Mouse (Mus musculus): ENCODE results near the gene Cldn7.
"Not testable (repeated sequence)": the region's sequence is repeated elsewhere in the genome, so short reads cannot be mapped to it uniquely, and the experiment has no call there.

The Cldn7 gene

DNA sequence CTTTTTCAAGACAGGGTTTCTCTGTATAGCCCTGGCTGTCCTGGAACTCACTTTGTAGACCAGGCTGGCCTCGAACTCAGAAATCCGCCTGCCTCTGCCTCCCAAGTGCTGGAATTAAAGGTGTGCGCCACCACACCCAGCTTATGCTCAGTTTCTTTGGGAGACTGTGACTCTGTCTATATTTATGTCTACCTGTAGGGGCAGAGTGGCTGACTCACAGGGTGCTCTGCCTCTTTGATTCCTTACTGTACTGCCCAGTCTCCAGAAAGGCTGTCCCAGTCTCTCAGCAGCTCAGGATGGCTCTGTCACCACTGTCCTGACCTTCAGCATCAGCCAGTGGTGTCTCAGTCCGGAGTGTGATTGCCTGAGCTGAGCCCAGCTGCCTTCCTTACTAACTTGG, 9.0 kb upstream of the Cldn7 start:
- DNase-seq (ENCODE audit: low spot score in 2 of 2): not testable (repeated sequence)

DNA sequence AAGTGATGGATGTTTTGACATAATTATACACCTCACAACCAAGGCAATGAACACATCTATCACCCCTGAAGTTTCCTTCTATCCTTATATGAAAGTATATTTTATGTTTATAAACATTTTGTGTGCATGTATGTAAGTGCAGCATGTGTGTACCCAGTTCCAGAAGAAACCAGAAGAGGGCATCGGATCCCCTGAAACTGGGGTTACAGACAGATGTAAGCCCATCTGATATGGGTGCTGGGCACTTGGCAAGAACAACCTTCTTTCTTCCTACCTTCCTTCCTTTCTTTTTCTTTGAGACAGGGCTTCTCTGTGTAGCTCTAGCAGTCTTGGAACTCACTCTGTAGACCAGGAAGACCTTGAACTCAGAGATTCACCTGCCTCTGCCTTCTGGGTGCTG, 8.4 kb upstream of the Cldn7 start:
- no peak for DNase-seq (ENCODE audit: low spot score in 2 of 2)

DNA sequence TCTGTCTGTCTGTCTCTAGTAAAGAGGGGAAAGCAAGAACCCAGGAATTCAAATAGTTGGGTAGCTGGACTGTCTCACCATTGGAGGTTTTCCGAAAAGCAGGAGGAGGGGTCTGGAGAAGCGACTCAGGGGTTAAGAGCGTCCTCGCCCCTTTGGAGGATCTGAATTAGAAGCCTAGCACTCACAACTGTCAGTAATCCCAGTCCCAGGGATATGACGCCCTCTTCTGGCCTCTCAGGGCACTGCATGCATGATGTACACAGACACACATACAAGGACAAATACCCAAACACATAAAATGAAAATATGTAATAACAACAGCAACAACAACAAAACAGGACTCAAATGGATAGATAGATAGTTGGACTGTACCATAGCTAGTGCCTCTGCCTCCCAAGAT, 4.0 kb upstream of the Cldn7 start:
- DNase-seq (ENCODE audit: low spot score in 2 of 2): no peak

DNA sequence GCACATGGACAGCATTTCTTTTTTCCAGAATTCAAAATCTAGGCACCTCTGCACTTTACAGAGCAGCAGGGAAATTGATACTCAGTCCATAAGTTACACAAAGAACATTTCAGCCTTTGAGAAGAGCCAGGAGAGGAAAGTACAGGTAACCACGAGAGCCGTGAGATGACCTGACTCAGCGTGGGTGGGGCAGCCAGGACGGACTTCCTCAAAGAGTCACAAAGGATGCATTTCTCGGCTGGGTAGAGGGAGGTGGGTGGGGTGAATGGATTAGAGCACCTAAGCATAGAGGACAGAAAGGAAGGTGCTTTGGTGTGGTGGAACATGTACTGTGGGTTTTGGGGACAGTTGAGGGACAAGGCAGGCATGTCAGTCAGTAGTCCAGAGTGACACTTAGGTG, 2.7 kb upstream of the Cldn7 start:
- no peak for DNase-seq (ENCODE audit: low spot score in 2 of 2)

DNA sequence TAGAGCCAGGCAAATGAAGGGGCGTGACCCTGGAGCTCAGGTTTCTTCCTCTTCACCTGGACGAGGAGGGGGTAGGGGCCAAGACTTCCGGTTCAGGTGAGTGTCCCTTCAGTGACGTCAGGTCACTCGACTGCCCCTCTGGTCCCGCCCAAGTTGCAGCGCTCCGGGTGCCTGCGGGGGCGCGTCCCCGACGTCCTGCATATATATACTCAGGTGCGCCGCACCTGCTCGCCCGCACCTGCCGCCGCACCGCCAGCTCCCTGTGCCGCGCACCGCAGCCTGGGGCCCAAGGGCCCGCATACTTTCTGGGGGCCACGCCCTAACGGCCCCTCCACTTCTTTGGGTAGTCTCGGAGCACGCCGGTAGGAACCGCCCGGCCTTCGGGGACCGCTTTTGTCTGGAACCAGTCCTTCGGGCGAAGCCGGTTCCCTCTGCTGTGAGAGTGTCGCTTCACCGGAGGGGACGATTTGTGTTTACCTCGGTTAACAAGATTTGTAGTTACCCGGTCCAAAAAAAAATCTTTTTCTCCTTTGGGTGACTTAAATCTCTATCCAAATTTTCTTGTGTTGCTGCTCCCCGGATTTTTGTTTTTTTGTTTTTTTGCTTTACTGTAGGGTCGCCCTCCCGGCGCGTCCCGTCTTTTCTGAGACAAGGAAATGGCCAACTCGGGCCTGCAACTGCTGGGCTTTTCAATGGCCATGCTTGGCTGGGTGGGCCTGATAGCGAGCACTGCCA, 859 bp downstream of the Cldn7 start:
- DNase-seq (ENCODE audit: low spot score in 2 of 2): no peak

DNA sequence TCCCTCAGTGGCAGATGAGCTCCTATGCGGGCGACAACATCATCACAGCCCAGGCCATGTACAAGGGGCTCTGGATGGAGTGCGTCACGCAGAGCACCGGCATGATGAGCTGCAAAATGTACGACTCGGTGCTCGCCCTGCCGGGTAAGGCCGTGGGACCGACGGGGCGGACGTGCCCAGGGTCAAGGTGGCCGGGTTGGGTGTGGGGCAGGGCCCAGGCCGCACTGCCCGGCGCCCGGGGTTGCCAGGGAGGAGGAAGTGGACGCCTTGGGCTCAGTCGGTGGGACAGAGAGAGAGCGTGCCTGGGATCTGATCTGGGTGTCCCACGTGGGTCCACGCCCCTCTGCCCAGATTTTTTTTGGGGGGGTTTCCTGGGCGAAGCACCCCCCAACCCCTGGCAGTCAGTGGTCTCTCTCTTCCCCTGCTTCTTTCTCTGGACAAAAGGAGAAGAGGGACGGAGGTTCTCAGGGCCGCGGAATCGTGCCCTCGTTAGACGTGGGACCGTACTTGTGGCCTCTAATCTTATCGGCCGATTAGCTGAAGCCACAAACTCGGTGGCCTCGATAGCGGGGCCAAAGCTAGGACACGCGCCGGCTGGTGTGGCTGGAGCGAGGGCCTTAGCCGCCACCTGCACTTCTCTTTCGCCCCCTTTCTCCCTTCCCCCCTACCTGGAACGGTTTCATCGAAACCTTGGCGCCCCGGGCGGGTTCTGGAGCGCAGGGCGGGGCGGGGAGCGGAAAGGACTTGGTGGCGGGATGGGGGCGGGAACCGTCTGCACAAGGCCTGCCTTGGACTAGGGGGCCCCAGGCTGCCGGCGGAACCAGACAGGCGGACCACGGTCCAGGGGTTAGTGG, 1.7 kb downstream of the Cldn7 start:
- DNase-seq (ENCODE audit: low spot score in 2 of 2): no peak

DNA sequence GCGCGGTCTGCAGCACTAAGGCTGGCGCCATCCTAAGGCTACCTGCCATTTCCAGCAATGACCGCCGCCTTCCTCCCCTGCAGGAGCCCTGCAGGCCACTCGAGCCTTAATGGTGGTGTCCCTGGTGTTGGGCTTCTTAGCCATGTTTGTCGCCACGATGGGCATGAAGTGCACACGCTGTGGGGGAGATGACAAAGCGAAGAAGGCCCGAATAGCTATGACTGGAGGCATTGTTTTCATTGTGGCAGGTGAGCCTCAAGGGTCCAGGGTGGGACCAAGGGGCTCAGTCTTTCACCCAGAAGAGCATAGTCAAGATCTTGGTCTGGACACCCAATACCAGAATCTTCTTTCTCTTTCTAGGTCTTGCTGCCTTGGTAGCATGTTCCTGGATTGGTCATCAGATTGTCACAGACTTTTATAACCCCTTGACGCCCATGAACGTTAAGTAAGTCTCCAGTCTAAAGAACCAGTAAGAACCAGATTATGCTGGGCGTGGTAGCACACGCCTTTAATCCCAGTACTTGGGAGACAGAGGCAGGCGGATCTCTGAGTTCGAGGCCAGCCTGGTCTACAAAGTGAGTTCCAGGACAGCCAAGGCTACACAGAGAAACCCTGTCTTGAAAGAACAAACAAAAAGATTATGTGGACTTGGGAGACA, 2.4 kb downstream of the Cldn7 start:
- no peak for DNase-seq (ENCODE audit: low spot score in 2 of 2)

DNA sequence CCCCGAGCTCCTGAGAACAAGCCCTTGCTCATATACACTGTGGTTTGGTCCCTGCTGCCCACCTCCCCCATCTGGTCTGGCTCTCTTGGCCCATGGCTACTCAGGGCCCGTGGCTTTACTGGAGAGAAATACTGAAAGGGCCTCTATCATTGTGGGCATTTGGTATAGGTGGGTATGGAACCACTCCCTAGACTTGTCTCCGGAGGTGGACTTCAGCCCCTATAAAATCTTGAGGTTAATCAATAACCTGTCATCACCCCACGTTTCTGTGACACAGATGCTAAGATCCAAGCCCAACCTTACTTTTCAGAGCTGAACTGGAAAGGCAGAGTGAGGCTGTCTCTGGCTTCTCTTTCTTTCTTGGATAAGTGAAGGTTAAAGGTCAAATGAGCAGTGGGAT, 4.2 kb downstream of the Cldn7 start:
- no peak for DNase-seq (ENCODE audit: low spot score in 2 of 2)

DNA sequence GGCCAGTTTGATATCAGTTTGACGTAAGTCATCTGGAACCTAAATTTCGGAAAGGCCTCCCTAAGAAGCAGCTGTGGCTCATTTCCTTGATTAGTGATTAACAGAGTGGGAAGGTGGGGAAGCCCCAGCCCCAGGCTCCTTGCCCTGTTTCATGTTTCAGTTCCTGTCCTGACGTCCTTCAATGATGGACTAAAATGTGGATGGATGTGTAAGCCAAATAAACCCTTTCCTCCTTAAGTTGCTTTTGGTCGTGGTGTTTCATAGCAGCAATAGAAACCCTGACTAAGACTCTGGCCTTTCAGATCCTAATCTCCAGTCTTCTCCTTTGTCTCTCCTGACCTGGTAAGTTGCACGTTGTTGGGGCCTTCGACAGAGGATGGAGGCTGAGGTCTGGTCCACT, 5.6 kb downstream of the Cldn7 start:
- DNase-seq (ENCODE audit: low spot score in 2 of 2): no peak

DNA sequence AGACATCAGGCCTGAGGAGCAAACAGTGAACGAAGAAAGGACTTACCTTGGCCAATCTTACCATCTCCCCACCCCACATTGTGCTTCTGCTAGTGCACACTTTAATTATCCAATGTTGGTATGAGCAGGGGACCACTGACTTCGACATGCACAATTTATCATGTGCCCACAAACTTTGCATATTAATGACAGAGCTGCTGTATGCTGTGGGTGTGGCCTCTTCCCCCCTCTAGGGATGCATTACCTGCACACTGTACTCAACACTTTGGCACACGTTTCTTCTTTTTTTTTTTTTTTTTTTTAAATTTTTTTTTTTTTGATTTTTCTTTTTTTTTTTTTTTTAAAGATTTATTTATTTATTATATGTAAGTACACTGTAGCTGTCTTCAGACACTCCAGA, 6.2 kb downstream of the Cldn7 start:
- DNase-seq (ENCODE audit: low spot score in 2 of 2): no peak

DNA sequence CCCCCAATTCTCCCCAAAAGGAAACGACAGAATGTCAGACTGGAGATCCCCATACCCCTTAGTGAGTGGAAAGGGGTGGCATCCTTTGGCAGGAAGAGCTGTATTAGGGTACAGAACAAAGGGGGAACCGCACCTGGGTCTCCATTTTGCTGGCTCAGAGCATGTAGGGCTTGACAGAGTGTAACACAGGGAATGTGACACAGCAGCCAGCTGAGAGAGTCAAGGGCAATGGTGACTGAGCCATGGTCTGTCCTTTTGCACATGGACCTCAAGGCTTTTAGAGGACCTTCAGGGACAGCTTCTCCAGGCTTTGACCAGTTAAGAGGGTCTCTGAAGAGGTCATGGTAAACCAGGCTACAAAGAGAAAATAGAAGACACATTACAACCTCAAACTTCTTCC, 10.3 kb downstream of the Cldn7 start:
- no peak for DNase-seq (ENCODE audit: low spot score in 2 of 2)

DNA sequence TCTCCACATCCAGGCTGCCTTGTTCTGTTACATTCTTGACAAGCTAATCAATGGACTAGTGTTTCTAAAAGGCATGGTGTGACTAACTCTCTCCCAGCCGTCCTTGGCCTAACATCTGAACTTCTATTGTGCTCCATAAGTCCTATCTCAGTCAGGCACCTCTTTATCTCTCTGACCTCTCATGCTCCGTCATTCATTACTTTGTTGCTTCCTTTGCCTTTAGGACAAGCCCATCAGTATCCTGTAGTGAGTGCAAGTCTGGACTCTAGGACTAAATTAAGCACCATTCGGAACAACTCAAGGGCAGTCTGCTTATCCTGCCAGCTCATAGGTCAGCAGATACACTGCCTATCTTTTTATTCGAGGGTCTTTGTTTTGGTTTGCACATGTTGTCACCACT, 11.7 kb downstream of the Cldn7 start:
- DNase-seq (ENCODE audit: low spot score in 2 of 2): no peak

DNA sequence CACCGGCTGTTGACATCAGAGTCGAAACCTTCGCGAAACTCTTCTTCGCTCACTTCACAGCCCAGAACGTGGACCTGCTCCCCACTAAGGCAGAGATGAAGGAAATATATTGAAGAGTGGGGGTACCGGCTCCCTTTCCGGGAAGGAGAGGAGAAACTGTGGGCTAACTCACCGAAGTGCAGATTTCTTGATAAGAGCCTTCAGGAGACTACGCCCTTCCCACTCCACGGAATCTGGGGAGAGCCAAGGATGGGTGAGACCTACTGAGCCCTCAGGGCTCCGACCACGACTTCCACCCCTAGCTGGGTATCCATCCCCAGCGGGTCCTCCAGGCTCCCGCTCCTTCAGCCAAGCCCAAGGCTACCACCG, 15.2 kb downstream of the Cldn7 start:
- DNase-seq (ENCODE audit: low spot score in 2 of 2): peak in 1 of 2 experiments; percentile 20

DNA sequence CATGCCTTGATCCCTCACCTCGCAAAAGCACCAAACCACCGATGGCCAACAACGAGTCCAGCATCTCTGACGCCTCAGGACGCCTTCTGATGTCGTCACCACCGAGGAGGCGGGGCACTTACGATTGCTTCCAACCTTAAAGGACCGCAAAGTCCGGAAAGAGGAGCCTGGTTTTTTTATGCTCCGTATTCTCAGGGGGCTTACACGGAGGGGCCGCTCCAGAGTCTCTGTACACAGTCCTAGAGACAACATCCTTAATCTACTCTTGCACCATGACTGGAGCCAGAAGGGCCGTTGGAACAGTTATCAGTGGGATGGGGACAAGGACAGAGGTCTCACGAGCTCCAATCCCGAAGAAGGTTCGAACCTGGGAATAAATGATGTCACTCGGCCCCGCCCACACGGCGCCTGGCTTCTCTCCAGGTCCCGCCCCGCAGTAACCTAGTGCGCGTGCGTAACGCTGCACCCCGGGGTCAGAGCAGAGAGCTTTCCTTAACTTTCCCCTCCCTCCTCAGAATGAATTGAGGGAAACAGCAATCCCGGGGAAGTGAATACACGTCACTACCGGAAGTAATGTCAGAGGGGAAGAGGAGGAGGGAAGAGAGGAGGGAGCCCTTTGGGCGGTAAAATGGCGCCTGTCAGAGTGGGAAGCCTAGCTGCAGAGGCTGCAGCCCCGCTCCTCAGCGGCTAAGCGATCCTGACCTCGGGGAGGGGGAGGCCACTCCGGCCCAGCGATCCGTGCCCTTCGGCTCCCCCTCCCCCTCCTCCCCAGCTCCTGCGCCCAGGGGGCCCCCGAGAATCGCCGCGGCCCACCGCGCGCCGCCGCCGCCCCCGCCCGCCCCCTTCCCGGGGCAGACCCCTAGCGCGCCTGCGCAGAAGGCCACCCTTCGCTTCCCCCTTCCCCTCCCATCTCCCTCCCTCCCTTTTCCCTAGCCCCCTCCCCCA, 15.9 kb downstream of the Cldn7 start:
- peak; percentile 92 for DNase-seq (ENCODE audit: low spot score in 2 of 2)

DNA sequence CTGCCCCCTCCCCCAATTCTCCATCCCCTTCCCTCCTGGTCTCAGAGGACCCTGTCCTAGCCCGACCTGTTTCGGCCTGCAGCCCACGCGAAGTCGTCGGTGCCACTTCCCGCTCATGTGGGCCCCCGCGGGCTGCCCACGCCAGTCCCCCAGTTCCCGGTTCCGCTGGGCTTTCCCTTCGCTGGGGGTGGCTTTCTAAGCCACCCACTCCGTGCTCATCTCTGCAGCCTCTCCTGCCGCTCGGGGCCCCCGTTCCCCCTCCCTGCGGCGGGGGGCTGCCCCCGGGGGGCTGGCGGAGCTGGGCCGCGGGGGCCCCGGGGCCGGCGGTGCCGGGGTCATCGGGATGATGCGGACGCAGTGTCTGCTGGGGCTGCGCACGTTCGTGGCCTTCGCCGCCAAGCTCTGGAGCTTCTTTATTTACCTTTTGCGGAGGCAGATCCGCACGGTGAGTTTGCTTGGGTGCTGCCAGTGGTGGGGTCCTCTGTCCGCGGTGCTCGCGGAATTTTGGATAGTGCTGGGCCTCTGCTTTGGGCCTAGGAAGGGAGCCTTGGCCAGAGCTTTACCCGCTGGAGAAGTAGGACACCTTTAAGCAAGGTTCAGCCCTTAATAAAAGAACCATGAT, 16.7 kb downstream of the Cldn7 start, which contains the start of gene Ctdnep1:
Gene Ctdnep1 (plus strand): TSS at position 16 of the 622 bp plus-strand sequence.
- peak in 1 of 2 experiments; percentile 50 for DNase-seq (ENCODE audit: low spot score in 2 of 2)

DNA sequence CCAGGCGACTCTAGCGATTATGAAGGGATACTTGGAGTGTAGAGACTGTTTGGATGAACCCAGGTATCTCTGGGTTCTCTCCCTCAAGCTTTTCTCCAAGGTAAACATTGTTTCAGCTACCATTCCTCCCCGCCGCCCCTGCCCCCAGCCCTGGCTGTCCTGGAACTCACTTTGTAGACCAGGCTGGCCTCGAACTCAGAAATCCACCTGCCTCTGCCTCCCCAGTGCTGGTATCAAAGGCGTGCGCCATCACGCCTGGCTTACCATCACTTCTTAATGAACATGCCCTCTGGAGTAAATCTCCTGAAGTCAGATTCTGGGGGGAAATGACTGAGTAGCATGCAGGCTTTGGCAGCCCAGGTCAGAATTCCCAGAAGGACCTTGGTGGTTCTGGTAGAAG, 17.6 kb downstream of the Cldn7 start, which contains the start of gene Elp5:
Gene Elp5 (minus strand): TSS at position 293 of the 400 bp plus-strand sequence.
- no peak for DNase-seq (ENCODE audit: low spot score in 2 of 2)

DNA sequence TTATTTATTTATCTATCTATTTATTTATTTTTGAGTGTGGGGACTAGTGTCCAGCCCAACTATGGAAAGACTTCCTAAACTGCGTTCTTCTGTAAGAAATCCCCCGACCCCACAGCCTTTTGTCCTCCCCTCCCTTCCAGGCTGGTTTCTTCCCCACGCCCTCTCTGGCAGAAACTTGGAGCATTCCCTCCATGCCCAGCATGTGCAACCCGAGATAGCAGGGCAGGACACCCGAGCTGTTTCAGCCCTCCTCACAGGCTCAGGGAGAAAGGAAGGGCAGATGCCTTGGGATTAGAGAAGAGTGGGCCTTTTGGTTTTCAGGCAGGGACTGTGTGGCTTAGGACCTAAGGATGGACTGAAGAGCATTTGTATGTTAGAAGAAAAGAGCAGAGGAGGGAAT, 18.3 kb downstream of the Cldn7 start:
- DNase-seq (ENCODE audit: low spot score in 2 of 2): no peak

DNA sequence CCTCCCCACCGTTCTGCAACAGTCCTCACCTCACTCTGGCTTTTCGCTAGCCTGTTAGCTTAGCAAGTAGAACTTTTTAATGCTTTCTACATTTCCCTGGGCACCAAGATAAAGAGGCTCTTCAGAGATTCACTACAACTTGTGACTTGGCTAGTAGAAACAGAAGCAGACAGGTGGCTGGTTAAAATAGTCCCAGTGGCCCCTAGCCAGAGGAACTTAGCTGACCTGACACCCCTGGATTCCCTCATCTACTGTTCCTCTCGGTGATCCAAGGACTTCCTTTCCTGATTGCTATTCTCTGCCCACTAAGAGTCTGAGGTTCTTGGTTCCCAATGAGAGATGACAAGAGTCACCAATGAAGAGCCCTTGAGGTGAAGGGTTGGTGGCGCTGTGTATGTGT, 18.8 kb downstream of the Cldn7 start:
- no peak for DNase-seq (ENCODE audit: low spot score in 2 of 2)

DNA sequence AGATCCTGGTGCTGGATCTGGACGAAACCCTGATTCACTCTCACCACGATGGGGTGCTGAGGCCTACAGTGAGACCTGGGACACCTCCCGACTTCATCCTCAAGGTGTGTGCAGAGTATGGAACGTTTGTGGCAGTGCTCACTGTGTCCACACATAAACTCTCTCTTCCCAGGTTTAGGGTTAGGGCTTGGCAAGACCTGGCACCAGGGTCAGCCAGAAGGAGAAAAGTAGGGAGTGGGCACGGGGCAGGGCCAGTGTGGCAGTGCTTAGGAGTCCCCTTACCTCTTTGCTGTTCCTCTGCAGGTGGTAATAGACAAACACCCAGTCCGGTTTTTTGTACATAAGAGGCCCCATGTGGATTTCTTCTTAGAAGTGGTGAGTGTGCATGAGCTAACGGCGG, 19.9 kb downstream of the Cldn7 start:
- no peak for DNase-seq (ENCODE audit: low spot score in 2 of 2)

DNA sequence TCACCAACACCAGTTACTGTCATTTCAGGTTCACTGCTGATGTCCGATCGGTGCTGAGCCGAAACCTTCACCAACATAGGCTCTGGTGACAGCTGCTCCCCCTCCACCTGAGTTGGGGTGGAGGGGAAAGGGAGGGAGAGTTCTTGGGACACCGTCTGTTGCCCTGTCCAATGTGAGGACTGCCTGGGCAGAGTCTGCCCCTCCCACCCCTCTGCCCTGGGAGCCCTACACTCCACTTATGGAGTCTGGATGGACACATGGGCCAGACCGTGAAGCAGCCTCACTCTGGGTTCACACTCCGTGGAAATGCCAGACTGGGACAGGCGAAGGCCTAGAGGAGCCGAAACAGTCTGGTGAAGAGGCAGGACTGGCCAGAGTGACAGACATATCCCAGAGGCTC, 25.4 kb downstream of the Cldn7 start:
- no peak for DNase-seq (ENCODE audit: low spot score in 2 of 2)

Measured in natural killer cell, adult 2 months (primary cell).